Mouse (Mus musculus): ENCODE data around the gene Rrm2.
A peak's percentile ranks its signal among the peaks of the same experiment; 100 is the strongest.

Rrm2 gene

DNA sequence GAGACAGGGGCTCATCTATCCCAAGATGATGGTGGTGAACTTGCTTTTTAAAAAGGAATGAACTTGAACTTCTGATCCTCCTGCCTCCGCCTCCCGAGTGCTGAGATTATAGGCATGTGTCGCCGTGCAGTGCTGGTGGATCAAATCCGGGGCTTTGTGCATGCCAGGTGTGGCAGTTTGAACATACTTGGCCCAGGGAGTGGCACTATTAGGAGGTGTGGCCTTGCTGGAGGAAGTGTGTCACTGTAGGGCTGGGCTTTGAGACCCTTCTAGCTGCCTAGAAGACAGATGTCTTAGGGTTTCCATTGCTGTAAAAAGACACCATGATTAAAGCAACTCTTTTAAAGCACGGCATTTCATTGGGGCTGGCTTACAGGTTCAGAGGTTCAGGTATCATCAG is 42.5 kb downstream of the Rrm2 start:
- no peak for DNase-seq

DNA sequence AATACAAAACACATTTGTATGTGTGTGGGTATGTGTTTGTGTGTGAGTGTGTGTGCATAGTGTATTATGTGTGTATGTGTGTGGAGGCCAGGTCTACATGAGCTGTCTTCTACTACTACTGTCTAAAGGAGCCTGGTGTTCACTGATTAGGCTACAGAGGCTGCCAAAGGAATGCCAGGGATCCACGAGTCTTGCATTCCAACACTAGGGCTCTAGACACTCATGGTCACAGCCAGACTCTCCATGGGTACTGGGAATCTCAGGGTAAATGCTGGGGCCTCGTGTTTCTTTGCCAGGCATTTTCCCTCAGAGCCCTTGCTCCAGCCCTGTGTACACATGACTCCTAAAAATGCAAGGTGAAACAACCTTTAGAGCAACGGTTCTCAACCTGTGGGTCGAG is 45.6 kb downstream of the Rrm2 start:
- no peak for DNase-seq

GRCm38 (mm10) chr12:24754693-24755092 is 46.7 kb downstream of the Rrm2 start:
- peak; percentile 27 to 41 for DNase-seq

DNA sequence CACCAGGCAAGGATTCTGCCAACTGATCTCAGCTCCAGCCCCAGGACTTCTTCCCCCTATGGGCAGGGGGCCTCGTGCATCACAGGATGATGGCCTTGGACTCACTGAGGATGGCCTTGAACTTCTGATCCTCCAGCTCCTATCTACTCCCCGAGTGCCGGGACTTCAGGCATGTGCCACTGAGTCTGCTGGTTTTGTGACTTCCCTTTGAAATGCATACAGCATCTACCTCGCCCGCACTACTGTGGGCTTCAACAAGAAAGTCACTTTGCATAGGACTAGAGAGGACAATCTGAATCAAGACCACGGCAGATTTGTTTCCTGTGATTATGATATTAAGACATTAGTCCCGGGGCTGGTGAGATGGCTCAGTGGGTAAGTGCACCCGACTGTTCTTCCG is 47.4 kb downstream of the Rrm2 start:
- no peak for DNase-seq

GRCm38 (mm10) chr12:24757387-24757786 is 49.3 kb downstream of the Rrm2 start:
- DNase-seq, result no peak

DNA sequence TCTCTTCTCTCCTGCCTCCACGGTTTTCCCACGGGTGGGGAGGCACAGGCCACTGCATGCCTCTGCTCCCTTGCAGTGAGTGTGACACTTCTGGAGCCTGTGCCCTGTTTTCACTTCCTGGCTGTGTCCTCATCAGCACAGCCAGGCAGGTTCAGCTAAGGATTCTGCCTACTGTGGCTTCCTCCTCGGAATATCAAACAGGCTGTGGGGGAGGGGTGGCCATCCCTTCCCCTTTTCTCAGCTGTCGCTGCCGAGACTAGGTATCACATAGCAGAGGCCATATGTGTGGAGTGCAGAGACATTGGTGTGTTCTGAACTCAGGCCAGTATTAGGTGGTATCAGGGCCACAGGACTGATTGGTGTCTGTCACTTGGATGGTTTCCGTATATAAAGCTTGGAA is 50.3 kb downstream of the Rrm2 start:
- DNase-seq, result peak in 1 of 2 experiments; percentile 27

GRCm38 (mm10) chr12:24762253-24762652 is 54.2 kb downstream of the Rrm2 start:
- no peak for DNase-seq
